Mouse (Mus musculus): ENCODE results near the gene Apex1.
A peak's percentile ranks its signal among the peaks of the same experiment; 100 is the strongest.
"Not testable (repeated sequence)": the region's sequence is repeated elsewhere in the genome, so short reads cannot be mapped to it uniquely, and the experiment has no call there.

The Apex1 gene

DNA sequence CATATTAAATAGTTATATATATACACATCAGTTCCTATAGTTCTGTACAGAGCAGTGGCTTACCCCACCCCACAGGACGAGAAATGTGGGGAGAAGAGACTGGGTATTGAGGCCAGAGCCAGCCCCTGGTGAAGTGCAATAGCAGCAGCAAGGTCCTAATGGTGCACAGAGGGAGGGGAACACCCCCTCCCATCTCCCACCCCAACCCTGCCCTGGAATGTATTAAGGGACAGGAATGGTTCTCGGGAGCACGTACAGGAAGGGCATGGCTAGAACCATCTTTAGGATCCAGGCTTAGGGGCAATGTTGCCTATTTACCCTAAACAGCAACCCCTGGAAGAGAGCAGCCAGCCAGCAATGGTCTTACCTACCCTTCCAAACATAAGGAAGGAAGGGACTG, 2.6 kb downstream of the Apex1 start:
- DNase-seq: no peak

DNA sequence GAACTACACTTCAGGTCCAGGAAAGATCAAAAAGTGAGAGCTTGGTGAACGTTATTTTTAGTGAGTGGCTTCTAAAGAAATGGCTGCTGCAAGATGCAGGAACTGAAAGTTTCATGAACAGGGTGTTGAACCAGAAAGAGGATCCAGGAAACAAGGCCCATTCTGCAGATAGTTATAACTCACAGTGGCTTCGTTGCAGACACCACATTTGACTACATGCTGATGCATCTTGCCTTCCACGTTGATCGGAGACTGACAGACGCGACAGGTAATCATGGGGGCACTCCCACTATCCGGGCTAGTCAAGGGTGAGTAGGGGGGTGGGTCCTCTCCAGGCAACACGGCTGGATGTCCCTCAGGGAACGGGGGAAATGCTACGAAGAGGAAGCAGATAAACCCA, 5.2 kb downstream of the Apex1 start:
- no peak for DNase-seq

- DNase-seq: no peak
Measured at GRCm38 (mm10) chr14:50930377-50930753, 5.6 kb downstream of the Apex1 start.

DNA sequence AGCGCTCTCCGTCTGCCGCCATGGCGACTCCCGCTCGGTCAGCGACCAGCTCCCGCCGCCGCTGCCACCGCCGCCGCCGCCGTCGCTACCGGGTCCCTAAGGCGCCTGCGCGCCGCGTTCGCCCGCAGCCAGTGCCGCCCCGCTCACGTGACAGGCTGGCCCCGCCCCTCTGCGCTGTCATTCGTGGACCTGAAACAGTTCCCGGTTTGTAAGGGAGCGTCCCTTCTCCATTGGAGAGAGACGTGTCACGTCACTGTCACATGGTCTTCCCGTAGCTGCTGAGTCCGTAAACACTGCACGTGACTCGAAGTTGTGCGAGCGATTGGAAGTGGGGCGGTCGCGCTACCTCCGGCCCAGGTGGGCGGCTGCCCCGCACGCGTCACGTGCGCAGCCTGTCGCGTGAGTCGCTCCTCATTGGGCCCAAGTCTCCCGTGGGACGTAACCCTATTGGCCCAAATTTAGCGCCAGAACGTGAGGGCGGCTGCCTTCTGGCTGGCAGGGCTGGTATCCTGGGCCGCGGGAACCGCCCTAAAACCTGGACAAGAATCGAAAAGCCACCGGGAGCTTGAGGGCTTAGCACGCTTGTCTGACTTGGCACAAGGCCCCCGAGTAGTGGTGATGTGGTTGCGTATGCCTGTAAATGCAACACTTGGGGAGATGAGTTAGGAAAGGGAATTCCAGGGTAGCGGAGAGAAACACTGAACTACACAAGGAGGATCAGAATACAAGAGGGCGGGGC, 6.2 kb downstream of the Apex1 start, which contains the start of the genes Pip4p1 and Pnp:
Gene Pip4p1, minus strand, starts transcription at position 103 of the 739 bp plus-strand sequence.
Gene Pnp, plus strand, starts transcription at position 329 of the 739 bp plus-strand sequence.
- peak; percentile 100 for DNase-seq

DNA sequence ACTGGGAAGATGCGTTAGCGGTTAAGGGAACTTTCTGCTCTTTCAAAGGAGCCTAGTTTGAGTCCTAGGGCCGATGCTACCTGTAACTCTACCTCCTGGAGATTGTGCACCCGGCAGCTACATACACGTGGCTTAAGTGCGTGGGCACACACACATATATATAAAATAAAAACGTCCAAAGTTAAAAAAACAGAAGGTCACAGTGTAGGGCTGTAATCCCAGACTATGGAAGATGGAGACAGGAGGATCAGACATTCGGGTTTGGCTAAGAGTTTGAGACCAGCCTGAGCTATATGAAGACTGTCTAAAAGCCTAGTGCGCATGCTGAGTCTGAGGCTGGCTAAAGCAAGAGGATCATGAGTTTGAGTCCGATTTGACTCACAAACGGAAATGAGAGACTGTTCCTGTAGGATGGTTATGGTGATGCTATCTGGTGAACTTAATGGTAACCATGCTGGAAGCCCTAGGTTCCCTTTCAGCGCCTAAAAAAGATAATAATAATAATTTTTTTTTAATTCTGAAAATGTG, 6.8 kb downstream of the Apex1 start:
- no peak for DNase-seq

GRCm38 (mm10) chr14:50936649-50937048, 11.9 kb downstream of the Apex1 start:
- DNase-seq: no peak

DNA sequence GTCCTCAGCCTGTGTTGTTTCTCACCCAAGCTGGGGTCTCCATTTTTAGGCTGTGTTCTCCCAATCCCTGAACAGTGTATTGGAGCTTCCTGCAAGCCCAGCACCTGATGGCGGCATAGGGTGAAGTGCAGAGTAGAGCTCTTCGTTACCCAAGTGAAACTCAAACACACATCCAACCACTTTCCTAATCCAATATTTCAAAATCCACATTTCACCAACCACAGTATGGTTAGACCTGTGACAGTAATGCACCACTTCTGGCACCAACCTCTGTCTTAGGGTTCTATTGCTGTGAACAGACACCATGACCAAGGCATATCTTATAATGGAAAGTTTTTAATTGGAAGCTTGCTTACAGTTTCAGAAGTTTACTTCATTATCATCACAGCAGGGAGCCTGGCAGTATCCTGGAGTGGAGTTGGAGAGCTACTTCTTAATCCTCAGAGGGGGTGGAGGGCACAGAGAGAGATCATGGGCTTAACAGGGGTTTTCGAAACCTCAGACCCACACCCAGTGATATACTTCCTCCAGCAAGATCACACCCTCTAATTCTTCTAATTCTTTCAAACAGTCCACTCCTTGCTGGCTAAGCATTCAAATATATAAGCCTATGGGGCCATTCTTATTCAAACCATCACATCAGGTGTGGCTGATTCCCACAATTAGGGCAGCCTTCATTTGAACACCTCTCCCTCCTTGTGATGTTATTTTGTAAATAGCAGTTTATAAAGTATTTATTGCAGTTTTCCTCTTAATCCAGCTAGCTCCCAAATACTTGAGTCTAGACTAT, 13.5 kb downstream of the Apex1 start:
- DNase-seq: no peak

GRCm38 (mm10) chr14:50938940-50939339, 14.2 kb downstream of the Apex1 start:
- no peak for DNase-seq

DNA sequence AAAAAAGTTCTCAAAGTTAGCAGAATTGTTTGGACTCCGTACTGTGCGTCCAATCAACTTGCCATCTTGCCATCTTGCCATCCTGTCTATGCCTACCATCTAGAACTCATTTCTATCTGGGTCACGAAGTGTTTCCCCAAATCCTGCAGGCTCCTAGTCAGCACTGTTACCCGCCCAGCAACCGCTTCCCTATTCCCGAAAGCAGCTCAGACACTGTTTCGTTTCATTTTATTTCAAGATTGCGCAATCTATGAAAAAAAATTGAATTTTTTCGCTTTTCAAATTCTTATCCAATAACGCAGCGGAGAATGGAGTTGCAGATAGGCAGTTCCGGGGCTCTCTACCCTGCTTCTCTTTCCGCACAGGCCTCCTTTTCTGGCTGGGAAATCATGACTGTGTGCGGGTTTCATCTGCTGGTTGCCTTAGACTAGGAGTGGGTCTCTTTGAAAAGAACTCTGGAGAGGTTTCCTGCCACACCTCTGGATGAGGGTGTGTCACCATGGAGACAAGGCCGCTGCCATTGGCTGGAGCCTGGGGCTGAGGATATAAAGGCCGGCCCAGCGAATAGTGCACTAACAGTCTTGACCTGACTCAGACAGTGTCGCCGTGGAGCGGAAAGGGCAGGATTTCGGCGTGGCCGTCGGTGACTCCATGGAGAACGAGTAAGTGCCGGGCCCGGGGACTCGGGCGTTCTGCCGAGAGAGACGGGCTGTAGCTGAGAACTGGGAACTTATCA, 19.3 kb downstream of the Apex1 start, which contains the start of gene Gm49342:
Gene Gm49342, plus strand, starts transcription at position 586 of the 736 bp plus-strand sequence.
- DNase-seq: peak; percentile 93

GRCm38 (mm10) chr14:50944668-50945033, 19.9 kb downstream of the Apex1 start:
- DNase-seq: not testable (repeated sequence)

DNA sequence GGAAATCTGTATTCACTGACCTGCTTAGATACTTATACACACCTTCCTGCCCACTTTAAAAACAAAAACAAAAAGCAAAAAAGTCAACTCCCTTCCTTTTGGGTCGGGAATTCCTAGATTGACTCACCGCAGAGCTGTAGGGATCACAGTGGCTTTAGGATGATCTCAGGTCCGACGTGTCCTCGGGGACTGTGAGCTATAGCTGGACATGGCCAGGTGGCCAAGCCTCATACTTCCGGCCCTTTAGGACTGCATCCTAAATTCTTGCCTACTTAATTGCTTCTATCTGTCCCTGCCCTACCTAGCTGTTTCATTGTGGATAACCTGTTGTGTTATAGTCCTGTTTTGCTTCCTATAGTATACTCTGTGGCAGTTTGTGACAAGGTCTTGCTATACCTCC, 20.3 kb downstream of the Apex1 start:
- DNase-seq: not testable (repeated sequence)

GRCm38 (mm10) chr14:50945526-50945925, 20.8 kb downstream of the Apex1 start:
- DNase-seq: not testable (repeated sequence)

DNA sequence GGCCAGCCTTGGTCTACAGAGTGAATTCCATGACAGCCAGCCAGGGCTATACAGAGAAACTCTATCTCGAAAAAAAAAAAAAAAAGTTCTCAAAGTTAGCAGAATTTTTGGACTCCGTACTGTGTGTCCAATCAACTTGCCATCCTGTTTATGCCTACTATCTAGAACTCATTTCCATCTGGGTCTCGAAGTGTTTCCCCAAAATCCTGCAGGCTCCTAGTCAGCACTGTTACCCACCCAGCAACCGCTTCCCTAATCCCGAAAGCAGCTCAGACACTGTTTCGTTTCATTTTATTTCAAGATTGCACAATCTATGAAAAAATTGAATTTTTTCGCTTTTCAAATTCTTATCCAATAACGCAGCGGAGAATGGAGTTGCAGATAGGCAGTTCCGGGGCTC, 30.7 kb downstream of the Apex1 start:
- no peak for DNase-seq

GRCm38 (mm10) chr14:50955942-50956508, 31.3 kb downstream of the Apex1 start, which contains the start of gene Pnp2:
Gene Pnp2 (plus strand): TSS chr14:50955992.
- DNase-seq: peak; percentile 41

- DNase-seq: not testable (repeated sequence)
Measured at GRCm38 (mm10) chr14:50956724-50957123, 32.0 kb downstream of the Apex1 start.

- not testable (repeated sequence) for DNase-seq
Measured at GRCm38 (mm10) chr14:50957146-50957545, 32.4 kb downstream of the Apex1 start.

DNA sequence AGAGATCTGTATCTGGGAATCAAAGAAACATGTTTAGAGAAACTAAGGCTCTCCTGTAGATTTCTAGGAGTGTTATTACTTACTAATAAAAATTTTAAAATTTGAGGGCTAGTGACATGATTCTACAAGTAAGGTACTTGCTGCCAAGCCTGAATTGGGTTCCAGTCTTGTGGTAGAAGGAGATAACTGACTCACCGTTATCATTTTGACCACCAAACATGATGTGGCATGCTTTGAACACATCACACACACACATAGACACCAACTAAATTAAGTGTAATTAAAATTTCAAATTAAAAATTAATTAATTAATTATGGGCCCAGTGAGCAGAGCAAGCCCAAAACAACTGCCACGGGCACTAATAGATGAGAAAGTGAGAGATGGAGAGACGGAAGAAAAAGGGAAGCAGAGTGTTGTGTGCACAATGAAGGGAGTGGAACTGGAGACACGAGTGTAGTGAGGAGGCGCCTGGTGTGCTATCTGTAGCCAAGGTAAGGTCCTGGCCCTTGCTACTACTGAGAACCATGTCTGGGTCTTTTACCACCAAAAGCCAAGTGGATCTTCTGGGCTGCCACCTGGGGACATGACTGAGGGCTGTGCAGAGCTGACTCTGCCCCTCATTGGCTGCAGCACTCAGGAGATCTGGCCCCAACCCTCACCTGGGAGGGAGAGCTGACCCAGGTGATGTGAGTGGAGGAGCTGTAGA, 33.7 kb downstream of the Apex1 start:
- not testable (repeated sequence) for DNase-seq

GRCm38 (mm10) chr14:50968216-50968980, 43.6 kb downstream of the Apex1 start:
- DNase-seq: no peak

DNA sequence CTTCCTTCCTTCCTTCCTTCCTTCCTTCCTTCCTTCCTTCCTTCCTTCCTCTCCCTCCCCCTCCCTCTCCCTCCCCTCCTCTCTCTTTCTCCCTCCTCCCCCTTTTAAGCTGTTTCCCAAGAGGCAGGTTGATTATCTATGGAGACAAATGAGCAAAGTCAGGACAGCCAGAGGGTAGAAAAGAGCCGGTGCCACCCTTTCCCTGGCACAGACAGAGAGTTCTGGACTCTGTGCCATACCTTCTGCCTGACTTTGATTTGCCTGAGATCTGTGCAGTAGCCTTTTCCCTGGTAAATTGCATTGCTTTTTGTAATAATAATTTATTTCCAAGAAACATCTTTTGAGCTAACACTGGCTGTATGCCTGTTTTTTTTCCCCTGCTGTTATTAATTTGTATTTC, 44.3 kb downstream of the Apex1 start:
- DNase-seq: no peak

- DNase-seq: peak; percentile 76
Measured at GRCm38 (mm10) chr14:50969558-50970544, 45.1 kb downstream of the Apex1 start.
